Mouse (Mus musculus): ENCODE results near the gene Ubap2. TPM values are rescaled to one million over a fixed set of nuclear protein-coding genes. Genes with fewer than 3 reads are reported as not detected.

The Ubap2 gene
- 41.6 and 45.4 TPM in 2 replicates for polyA plus RNA-seq (2014; fragmentation: Nextera tagmentation; extraction: Ambion mirVana)

DNA sequence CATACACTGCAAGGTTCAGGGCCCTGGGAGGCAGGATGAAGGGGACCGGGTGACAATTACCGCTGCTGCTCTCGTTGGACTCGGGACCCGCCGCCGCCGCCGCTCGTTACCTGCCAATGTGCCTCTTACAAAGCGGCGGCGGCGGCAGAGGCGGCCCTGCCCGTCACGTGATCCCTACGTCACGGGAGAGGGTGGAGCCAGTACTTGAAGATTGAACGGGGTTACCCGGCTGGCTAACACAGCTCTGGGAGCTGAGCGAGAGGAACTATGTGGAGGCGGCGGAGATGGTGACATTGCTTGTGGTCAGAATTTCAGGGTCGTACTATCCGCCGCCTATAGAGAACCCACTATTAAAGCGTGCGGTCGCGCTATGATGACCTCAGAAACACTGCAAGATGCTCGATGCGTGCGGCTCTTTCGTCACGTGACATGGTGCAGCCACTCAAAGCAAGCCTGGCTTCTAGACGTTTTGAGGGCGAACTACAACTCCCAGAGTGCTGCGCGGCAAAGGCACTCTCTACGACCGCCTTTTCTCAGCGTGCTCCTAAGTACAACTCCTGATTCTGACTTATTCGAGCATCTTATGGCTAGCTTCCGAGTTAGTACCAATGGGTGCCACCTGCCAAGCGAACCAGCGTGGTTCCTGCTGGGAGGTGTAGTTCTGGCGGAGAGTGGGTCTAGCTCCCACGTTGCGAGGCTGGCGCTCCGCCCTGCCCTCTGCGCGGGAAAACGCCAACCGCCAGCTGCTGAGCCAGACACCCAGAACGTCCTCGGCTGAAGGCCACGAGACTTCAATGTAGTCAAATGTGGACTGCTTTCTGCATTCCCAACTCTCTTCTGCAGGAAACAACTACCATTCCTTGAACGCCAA lies at the start of gene Ubap2:
Gene Ubap2 (minus strand): TSS at position 165 of the 871 bp plus-strand sequence.
- Histone ChIP-seq H3K4me2 (ENCODE audit: low read length) (peak within 1 kb of the TSS; percentile 78), H3K9ac (ENCODE audit: low read length) (peak within 1 kb of the TSS; percentile 84), H3K4me1 (ENCODE audit: control insufficient read depth in 2 of 2, insufficient read depth in 2 of 2, low read length in 2 of 2) (peaks cover 7 to 29% of the 10 kb centered on the region in 2 experiments), H3K4me3 (ENCODE audit: control insufficient read depth in 1 of 2, insufficient read depth in 1 of 2, low read depth in 1 of 2, low read length in 2 of 2) (peak within 1 kb of the TSS; percentile 77 to 80), H3K27ac (replicated peaks in 1 of 2; ENCODE audit: control insufficient read depth in 1 of 2, insufficient read depth in 1 of 2, low read depth in 2 of 2, low read length in 2 of 2) (peak within 1 kb of the TSS; percentile 90 to 93), H3K27me3 (ENCODE audit: control insufficient read depth, insufficient read depth, low read length) (no peaks in the 10 kb centered on the region), H3K36me3 (ENCODE audit: control insufficient read depth, insufficient read depth, low read length) (peaks cover 11% of the 10 kb centered on the region), H3K9me3 (ENCODE audit: control insufficient read depth, low read length) (no peaks in the 10 kb centered on the region)
- WGBS, result under 1% methylated on average over 60 of the region's 60 CpGs
- ATAC-seq (ENCODE audit: insufficient number of reproducible peaks, insufficient read depth, low FRiP score, low read depth), result peak; percentile 95

DNA sequence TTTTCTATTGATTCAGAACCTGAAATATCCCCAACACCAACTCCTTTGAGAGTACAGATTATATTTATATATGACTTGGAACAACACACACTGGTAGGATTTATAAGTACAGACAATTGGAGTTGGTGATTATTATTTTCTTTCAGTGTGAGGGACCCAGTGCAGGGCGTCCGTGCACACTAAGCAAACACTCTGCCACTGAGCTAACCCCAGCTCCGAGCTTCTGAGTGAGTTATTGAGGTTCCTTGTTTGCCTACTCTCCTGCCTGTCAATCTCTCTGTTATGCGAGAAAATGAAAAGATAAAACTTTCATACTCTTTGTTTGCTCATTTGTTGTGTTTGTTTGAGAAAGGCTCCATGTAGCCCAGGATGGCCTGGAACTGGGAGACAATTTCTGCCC lies 46.0 kb upstream of the Ubap2 start:
- Histone ChIP-seq H3K27me3 (ENCODE audit: control insufficient read depth, insufficient read depth, low read length) (no peaks in the 10 kb centered on the region), H3K36me3 (ENCODE audit: control insufficient read depth, insufficient read depth, low read length) (no peaks in the 10 kb centered on the region), H3K9me3 (ENCODE audit: control insufficient read depth, low read length) (no peaks in the 10 kb centered on the region), H3K4me2 (ENCODE audit: low read length) (no peak overlapping the region), H3K4me1 (ENCODE audit: control insufficient read depth in 2 of 2, insufficient read depth in 2 of 2, low read length in 2 of 2) (no peaks in the 10 kb centered on the region), H3K27ac (replicated peaks in 1 of 2; ENCODE audit: control insufficient read depth in 1 of 2, insufficient read depth in 1 of 2, low read depth in 2 of 2, low read length in 2 of 2) (no peak overlapping the region), H3K4me3 (ENCODE audit: control insufficient read depth in 1 of 2, insufficient read depth in 1 of 2, low read depth in 1 of 2, low read length in 2 of 2) (no peak overlapping the region), H3K9ac (ENCODE audit: low read length) (no peak overlapping the region)
- 73% methylated on average over 4 of the region's 4 CpGs for WGBS
- ATAC-seq (ENCODE audit: insufficient number of reproducible peaks, insufficient read depth, low FRiP score, low read depth), result no peak

DNA sequence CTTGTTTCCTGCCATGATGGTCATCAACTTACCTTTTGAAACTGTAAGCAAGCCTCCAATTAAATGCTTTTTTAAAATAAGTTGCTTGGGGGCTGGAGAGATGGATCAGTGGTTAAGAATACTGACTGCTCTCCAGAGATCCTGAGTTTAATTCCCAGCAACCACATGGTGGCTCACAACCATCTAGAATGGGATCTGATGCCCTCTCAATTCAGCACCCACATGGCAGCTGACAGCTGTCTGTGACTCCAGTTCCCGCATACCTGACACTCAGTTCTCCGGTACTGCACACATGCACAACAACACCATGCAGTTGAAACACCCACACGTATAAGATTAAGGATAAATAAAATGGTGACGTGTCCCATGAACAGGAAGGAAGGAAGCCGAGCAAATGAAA lies 43.3 kb upstream of the Ubap2 start:
- Histone ChIP-seq H3K27ac (replicated peaks in 1 of 2; ENCODE audit: control insufficient read depth in 1 of 2, insufficient read depth in 1 of 2, low read depth in 2 of 2, low read length in 2 of 2) (no peak overlapping the region), H3K4me2 (ENCODE audit: low read length) (no peak overlapping the region), H3K27me3 (ENCODE audit: control insufficient read depth, insufficient read depth, low read length) (no peaks in the 10 kb centered on the region), H3K9me3 (ENCODE audit: control insufficient read depth, low read length) (no peaks in the 10 kb centered on the region), H3K9ac (ENCODE audit: low read length) (no peak overlapping the region), H3K4me1 (ENCODE audit: control insufficient read depth in 2 of 2, insufficient read depth in 2 of 2, low read length in 2 of 2) (peaks cover 4 to 8% of the 10 kb centered on the region in 2 experiments), H3K36me3 (ENCODE audit: control insufficient read depth, insufficient read depth, low read length) (peaks cover under 1% of the 10 kb centered on the region; the same call in 1 of the 2 replicates), H3K4me3 (ENCODE audit: control insufficient read depth in 1 of 2, insufficient read depth in 1 of 2, low read depth in 1 of 2, low read length in 2 of 2) (no peak overlapping the region)
- WGBS, result 69% methylated on average over 5 of the region's 5 CpGs
- no peak for ATAC-seq (ENCODE audit: insufficient number of reproducible peaks, insufficient read depth, low FRiP score, low read depth)

DNA sequence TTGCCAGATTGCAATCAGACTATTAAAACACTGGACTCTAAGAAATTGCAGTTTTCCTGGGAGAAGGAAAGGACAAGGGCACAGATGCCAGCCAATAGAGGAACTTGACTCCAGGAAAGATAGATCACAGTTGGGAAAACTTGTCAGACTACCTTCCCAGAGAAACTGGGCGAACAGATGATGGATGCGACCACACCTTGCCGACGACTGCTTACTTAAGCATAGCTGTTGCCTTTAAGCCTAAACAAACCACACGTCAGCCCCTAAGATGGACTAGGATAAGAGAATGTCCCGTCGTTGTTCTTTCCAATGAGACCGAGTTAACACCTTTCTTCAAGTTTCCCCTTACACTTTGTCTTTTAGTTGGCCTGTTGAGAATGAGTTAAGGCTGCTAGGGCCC lies 40.2 kb upstream of the Ubap2 start:
- ATAC-seq (ENCODE audit: insufficient number of reproducible peaks, insufficient read depth, low FRiP score, low read depth), result no peak
- H3K27ac ChIP-seq (replicated peaks in 1 of 2; ENCODE audit: control insufficient read depth in 1 of 2, insufficient read depth in 1 of 2, low read depth in 2 of 2, low read length in 2 of 2), result peak overlapping the region; percentile 70 to 96
- WGBS, result 55% methylated on average over 8 of the region's 8 CpGs
- peaks cover 31% of the 10 kb centered on the region for H3K36me3 ChIP-seq (ENCODE audit: control insufficient read depth, insufficient read depth, low read length)
- H3K9me3 ChIP-seq (ENCODE audit: control insufficient read depth, low read length), result no peaks in the 10 kb centered on the region
- peak overlapping the region; percentile 91 for H3K9ac ChIP-seq (ENCODE audit: low read length)
- H3K4me3 ChIP-seq (ENCODE audit: control insufficient read depth in 1 of 2, insufficient read depth in 1 of 2, low read depth in 1 of 2, low read length in 2 of 2), result peak overlapping the region; percentile 81 to 87
- no peaks in the 10 kb centered on the region for H3K27me3 ChIP-seq (ENCODE audit: control insufficient read depth, insufficient read depth, low read length)
- H3K4me1 ChIP-seq (ENCODE audit: control insufficient read depth in 2 of 2, insufficient read depth in 2 of 2, low read length in 2 of 2), result peaks cover 9 to 17% of the 10 kb centered on the region in 2 experiments
- H3K4me2 ChIP-seq (ENCODE audit: low read length), result peak overlapping the region; percentile 92

GRCm38 (mm10) chr4:41314141-41315129 lies 39.5 kb upstream of the Ubap2 start, which contains the start of gene Dcaf12:
Gene Dcaf12, minus strand, starts transcription at chr4:41314889.
- H3K9me3 ChIP-seq (ENCODE audit: control insufficient read depth, low read length), result no peaks in the 10 kb centered on the region
- under 1% methylated on average over 70 of the region's 70 CpGs for WGBS
- peak within 1 kb of the TSS; percentile 81 to 87 for H3K4me3 ChIP-seq (ENCODE audit: control insufficient read depth in 1 of 2, insufficient read depth in 1 of 2, low read depth in 1 of 2, low read length in 2 of 2)
- peaks cover 9 to 17% of the 10 kb centered on the region in 2 experiments for H3K4me1 ChIP-seq (ENCODE audit: control insufficient read depth in 2 of 2, insufficient read depth in 2 of 2, low read length in 2 of 2)
- H3K36me3 ChIP-seq (ENCODE audit: control insufficient read depth, insufficient read depth, low read length), result peaks cover 38% of the 10 kb centered on the region
- peak within 1 kb of the TSS; percentile 92 for H3K4me2 ChIP-seq (ENCODE audit: low read length)
- H3K27me3 ChIP-seq (ENCODE audit: control insufficient read depth, insufficient read depth, low read length), result no peaks in the 10 kb centered on the region
- H3K9ac ChIP-seq (ENCODE audit: low read length), result peak within 1 kb of the TSS; percentile 91
- ATAC-seq (ENCODE audit: insufficient number of reproducible peaks, insufficient read depth, low FRiP score, low read depth), result peak; percentile 95
- H3K27ac ChIP-seq (replicated peaks in 1 of 2; ENCODE audit: control insufficient read depth in 1 of 2, insufficient read depth in 1 of 2, low read depth in 2 of 2, low read length in 2 of 2), result peak within 1 kb of the TSS; percentile 90 to 96

- Histone ChIP-seq H3K36me3 (ENCODE audit: control insufficient read depth, insufficient read depth, low read length) (peaks cover 46% of the 10 kb centered on the region), H3K9ac (ENCODE audit: low read length) (peak overlapping the region; percentile 91), H3K4me3 (ENCODE audit: control insufficient read depth in 1 of 2, insufficient read depth in 1 of 2, low read depth in 1 of 2, low read length in 2 of 2) (peak overlapping the region; percentile 81 to 87), H3K9me3 (ENCODE audit: control insufficient read depth, low read length) (no peaks in the 10 kb centered on the region), H3K27ac (replicated peaks in 1 of 2; ENCODE audit: control insufficient read depth in 1 of 2, insufficient read depth in 1 of 2, low read depth in 2 of 2, low read length in 2 of 2) (peak overlapping the region; percentile 51 to 96), H3K4me1 (ENCODE audit: control insufficient read depth in 2 of 2, insufficient read depth in 2 of 2, low read length in 2 of 2) (peaks cover 9 to 17% of the 10 kb centered on the region in 2 experiments), H3K4me2 (ENCODE audit: low read length) (peak overlapping the region; percentile 92), H3K27me3 (ENCODE audit: control insufficient read depth, insufficient read depth, low read length) (no peaks in the 10 kb centered on the region)
- ATAC-seq (ENCODE audit: insufficient number of reproducible peaks, insufficient read depth, low FRiP score, low read depth), result no peak
- 15% methylated on average over 14 of the region's 14 CpGs for WGBS
These were observed 38.8 kb upstream of the Ubap2 start for GRCm38 (mm10) chr4:41313722-41314121.
